Mouse (Mus musculus) hindbrain, embryonic 15.5 days (tissue): Measurements from ENCODE around the gene Ypel2. TPM values are rescaled to one million over a fixed set of nuclear protein-coding genes. Genes with fewer than 3 reads are reported as not detected.
A peak's percentile ranks its signal among the peaks of the same experiment; 100 is the strongest.

Source experiments
- ATAC-seq: fragments of 200-750 bp; cut with Nextera tagmentation; 2 replicates; pipeline ENCODE4 v1.8.0; 2017; ENCODE audit warnings: low read depth, moderate number of reproducible peaks, moderate TSS enrichment; ENCODE audit not compliant: low FRiP score
- H3K27ac ChIP-seq: fragments of 300-500 bp; sonication (generic); replicated peaks from 2 replicates; pipeline ENCODE4 v1.5.1; 2015; ENCODE audit warnings: mild to moderate bottlenecking, inconsistent platforms
- H3K27me3 ChIP-seq: fragments of 300-500 bp; sonication (generic); 2 replicates; pipeline ENCODE4 v1.6.1; 2015; ENCODE audit warnings: control low read depth, inconsistent platforms
- H3K36me3 ChIP-seq: fragments of 300-500 bp; sonication (generic); 2 replicates; pipeline ENCODE4 v1.6.1; 2015; ENCODE audit warnings: control low read depth, inconsistent platforms
- H3K4me1 ChIP-seq: fragments of 300-500 bp; sonication (generic); replicated peaks from 2 replicates; pipeline ENCODE4 v1.6.1; 2015; ENCODE audit warnings: control low read depth, inconsistent platforms
- H3K4me2 ChIP-seq: fragments of 300-500 bp; sonication (generic); 2 replicates; pipeline ENCODE4 v1.6.1; 2015; ENCODE audit warnings: moderate library complexity, mild to moderate bottlenecking, inconsistent platforms
- H3K4me3 ChIP-seq: fragments of 300-500 bp; sonication (generic); 2 replicates; pipeline ENCODE4 v1.5.1; 2015; ENCODE audit warnings: mild to moderate bottlenecking, inconsistent platforms
- H3K9ac ChIP-seq: fragments of 300-500 bp; sonication (generic); 2 replicates; pipeline ENCODE4 v1.6.1; 2015; ENCODE audit warnings: inconsistent platforms
- H3K9me3 ChIP-seq: fragments of 300-500 bp; sonication (generic); 2 replicates; pipeline ENCODE4 v1.6.1; 2016; ENCODE audit warnings: control low read depth, inconsistent platforms
- WGBS: fragments of 180-500 bp; shearing (Covaris S2); methylation state at CpG from one replicate; pipeline ENCODE4 v1.1.7; 2015; 5-methylcytosine and 5-hydroxymethylcytosine counted together
- polyA plus RNA-seq: library from polyadenylated mRNA; unstranded; fragments of >200 nt; fragmentation: Nextera tagmentation; extraction: Ambion mirVana; gene quantifications from 2 replicates; pipeline ENCODE4 v1.2.1, GENCODE M21; 2015

The Ypel2 gene
- polyA plus RNA-seq, 1 experiment from 2014 or later, result 4.2 TPM

DNA sequence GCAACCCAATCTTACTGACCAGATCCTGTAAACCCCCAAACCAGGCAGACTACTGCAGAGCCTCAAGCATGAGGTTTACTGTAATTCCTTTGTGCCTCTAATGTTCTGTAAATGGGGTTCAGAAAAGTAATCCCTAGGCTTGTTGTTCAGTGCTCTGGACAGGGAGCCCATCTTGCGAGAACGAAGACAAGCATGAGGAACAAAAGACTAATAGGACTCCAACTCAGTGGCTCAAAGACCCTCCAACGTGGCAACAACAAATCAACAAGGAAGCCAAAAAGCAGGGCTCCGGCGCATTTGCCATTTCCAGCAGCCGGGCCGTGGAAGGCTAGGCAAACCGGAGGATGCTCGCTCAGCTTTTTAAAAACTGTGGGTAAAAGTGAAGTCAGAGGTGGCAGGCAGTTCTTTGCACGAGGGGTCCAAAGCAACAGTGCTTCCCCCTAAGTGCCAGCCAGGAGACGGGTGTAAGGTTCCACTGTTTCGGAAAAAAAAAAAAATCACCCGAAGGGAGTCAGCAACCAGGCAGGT is 982 bp downstream of the Ypel2 start:
- H3K9me3 ChIP-seq, result no peaks in the 10 kb centered on the region
- H3K27ac ChIP-seq, result peak overlapping the region; percentile 85
- no peak for ATAC-seq
- peaks cover 56% of the 10 kb centered on the region for H3K4me1 ChIP-seq
- 2% methylated on average over 13 of the region's 13 CpGs for WGBS
- no peaks in the 10 kb centered on the region for H3K27me3 ChIP-seq
- peak overlapping the region; percentile 84 for H3K4me2 ChIP-seq
- peak overlapping the region; percentile 85 for H3K4me3 ChIP-seq
- peak overlapping the region; percentile 64 for H3K9ac ChIP-seq
- H3K36me3 ChIP-seq, result no peaks in the 10 kb centered on the region

DNA sequence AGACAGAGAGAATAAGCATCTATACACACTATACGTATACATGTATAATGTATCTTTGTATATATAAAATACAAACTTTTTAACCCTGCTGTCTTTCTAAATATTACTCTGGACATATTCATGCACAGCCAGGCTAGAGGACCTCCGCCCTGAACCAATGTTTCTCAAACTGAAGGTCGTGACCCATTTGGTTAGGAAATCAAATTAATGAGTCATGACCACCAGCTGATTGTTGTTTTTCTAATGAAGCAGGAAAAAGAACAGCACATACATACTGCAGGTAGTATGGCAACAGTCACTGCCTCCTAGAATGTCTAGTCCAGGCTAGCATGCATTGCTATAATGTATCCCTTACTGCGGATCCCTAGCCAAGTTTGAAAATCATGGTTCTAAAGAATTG is 2.3 kb downstream of the Ypel2 start:
- Histone ChIP-seq H3K9me3 (no peaks in the 10 kb centered on the region), H3K4me2 (peak overlapping the region; percentile 84; the same call in 1 of the 2 replicates), H3K27me3 (no peaks in the 10 kb centered on the region), H3K9ac (no peak overlapping the region), H3K27ac (no peak overlapping the region), H3K4me3 (peak overlapping the region; percentile 85; the same call in 1 of the 2 replicates), H3K4me1 (peaks cover 56% of the 10 kb centered on the region), H3K36me3 (no peaks in the 10 kb centered on the region)
- ATAC-seq, result no peak
- WGBS, result 80% methylated on average over 4 of the region's 4 CpGs

DNA sequence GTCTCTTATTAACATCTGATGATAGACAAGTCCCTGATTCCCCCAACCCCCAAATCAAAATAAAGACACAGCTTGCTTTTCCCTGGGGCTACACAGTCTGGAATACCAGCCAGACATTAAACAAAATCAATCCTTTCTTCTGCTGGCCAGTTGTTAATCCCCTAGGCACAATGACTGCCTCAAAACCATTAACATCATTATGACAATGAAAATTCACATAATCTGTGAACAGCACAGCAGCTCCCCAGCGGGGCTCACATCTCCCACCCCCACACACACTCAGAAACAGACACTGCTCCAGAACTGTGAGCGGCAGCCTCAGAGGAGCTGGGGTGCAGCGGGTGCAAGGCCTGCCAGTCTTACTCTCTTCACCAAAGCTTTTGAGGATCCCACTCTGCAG is 3.2 kb downstream of the Ypel2 start:
- no peaks in the 10 kb centered on the region for H3K36me3 ChIP-seq
- H3K9ac ChIP-seq, result no peak overlapping the region
- H3K4me2 ChIP-seq, result peak overlapping the region; percentile 12
- no peak overlapping the region for H3K27ac ChIP-seq
- H3K4me3 ChIP-seq, result no peak overlapping the region
- no peaks in the 10 kb centered on the region for H3K9me3 ChIP-seq
- 22% methylated on average over 3 of the region's 3 CpGs for WGBS
- no peak for ATAC-seq
- H3K4me1 ChIP-seq, result peaks cover 48% of the 10 kb centered on the region
- H3K27me3 ChIP-seq, result no peaks in the 10 kb centered on the region

DNA sequence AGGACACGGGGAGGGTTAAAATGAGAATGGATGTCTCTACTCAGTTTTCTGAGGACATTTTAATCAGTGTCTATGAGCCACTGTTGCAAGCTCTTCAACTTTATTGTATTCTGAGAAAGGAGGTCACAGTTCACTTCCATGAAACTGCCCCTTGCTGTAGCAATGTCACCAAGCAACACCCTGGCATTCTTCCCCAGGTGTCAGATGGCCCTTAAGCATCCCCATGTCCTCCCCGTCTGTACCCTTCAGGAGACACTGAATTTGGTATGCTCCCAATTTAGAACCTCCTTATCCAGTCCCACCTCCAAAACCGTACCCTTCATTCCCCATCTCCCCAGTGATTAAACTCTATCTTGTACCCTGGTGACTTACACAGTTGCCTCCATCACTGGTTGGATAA is 8.5 kb downstream of the Ypel2 start:
- 67% methylated on average over 3 of the region's 3 CpGs for WGBS
- no peaks in the 10 kb centered on the region for H3K27me3 ChIP-seq
- no peak overlapping the region for H3K9ac ChIP-seq
- H3K27ac ChIP-seq, result no peak overlapping the region
- H3K36me3 ChIP-seq, result no peaks in the 10 kb centered on the region
- no peak for ATAC-seq
- no peak overlapping the region for H3K4me2 ChIP-seq
- H3K9me3 ChIP-seq, result no peaks in the 10 kb centered on the region
- no peak overlapping the region for H3K4me3 ChIP-seq
- H3K4me1 ChIP-seq, result peaks cover 13% of the 10 kb centered on the region

DNA sequence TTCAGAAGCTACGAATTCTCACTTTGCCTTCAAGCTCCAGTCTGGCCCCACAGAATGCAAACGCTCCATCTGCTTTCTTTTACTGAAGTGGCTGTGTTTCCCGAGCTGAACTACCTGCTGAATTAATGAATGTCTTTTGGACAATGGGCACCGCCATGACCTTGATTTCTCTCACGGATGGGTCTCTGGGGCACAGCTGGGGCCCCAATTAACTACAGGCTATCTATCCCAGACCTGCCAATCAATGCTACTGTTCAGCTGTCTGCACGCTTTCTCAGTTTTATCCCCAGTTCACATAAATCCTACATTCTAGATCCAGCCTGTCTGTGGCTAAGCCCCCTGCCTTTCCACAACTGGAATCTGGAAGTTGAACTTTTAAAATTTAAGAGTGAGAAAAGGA is 10.5 kb downstream of the Ypel2 start:
- Histone ChIP-seq H3K27me3 (no peaks in the 10 kb centered on the region), H3K4me2 (no peak overlapping the region), H3K27ac (no peak overlapping the region), H3K4me1 (peaks cover 4% of the 10 kb centered on the region; the same call in 1 of the 2 replicates), H3K36me3 (no peaks in the 10 kb centered on the region), H3K9ac (no peak overlapping the region), H3K9me3 (no peaks in the 10 kb centered on the region), H3K4me3 (no peak overlapping the region)
- 24% methylated on average over 6 of the region's 6 CpGs for WGBS
- no peak for ATAC-seq

DNA sequence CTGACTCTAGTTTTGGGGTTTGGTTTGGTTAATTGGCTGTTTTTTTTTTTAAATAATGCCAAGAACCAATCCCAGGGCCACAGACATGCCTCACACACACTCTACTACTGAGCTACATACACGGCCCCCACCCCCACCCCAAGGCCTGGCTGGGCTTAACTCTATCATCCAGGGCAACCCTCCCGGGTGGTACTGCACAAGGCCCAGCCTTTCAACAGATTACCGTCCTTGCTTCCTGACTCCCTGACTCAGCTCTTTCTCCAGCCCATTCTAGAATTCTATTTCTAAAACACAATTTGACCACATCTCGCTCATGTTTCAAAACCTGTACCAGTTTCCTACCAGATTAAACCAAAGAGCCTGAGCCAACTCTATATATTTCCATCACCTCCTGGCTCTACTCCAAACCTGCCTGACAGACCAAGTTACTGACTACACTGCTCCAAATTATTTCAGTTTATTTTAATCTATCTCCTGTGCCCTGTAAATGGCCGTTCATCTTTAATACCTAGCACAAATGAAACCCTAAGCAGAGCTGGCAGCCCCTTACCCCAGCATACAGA is 12.2 kb downstream of the Ypel2 start:
- no peaks in the 10 kb centered on the region for H3K27me3 ChIP-seq
- H3K27ac ChIP-seq, result no peak overlapping the region
- WGBS, result 81% methylated on average over 5 of the region's 5 CpGs
- H3K9me3 ChIP-seq, result no peaks in the 10 kb centered on the region
- no peak for ATAC-seq
- H3K4me3 ChIP-seq, result no peak overlapping the region
- no peak overlapping the region for H3K9ac ChIP-seq
- no peaks in the 10 kb centered on the region for H3K4me1 ChIP-seq
- H3K4me2 ChIP-seq, result no peak overlapping the region
- H3K36me3 ChIP-seq, result no peaks in the 10 kb centered on the region

DNA sequence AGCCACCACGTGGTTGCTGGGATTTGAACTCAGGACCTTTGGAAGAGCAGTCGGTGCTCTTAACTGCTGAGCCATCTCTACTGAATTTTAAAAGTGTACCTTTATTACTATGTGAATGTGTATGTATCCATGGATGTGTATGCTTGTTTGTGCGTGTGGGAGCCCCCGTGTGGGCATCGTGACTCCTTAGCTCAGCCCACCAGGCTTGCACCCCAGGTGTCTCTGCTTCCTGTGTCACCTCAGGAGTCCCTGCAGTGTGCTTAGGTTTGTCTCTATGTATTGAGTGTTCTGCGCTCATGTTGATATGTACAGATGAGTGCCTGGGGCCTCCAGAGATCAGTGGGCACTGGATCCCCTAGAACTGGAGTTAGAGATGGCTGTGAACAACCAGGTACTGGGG is 13.0 kb downstream of the Ypel2 start:
- Histone ChIP-seq H3K4me2 (no peak overlapping the region), H3K4me3 (no peak overlapping the region), H3K27me3 (no peaks in the 10 kb centered on the region), H3K9me3 (no peaks in the 10 kb centered on the region), H3K27ac (no peak overlapping the region), H3K36me3 (no peaks in the 10 kb centered on the region), H3K9ac (no peak overlapping the region), H3K4me1 (no peaks in the 10 kb centered on the region)
- 92% methylated on average over 6 of the region's 6 CpGs for WGBS
- no peak for ATAC-seq

DNA sequence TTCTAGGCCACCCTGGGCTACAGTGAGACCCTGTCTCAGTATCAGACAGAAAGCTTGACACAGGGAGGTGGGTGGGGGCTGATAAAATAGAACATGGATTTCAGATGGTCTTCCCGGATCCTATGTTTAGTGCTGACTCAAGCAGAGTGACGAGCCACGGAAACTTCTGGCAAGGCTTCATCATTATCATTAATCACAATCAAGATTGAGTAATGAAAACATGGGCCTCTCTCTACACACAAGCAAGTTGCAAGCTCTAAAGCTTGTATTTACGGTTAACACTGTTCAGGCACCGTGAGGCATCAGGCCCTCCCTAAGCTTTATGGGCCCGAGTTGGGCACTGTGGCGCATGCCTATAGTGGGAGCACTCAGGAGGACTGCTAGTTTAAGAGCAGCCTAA is 13.7 kb downstream of the Ypel2 start:
- Histone ChIP-seq H3K4me2 (no peak overlapping the region), H3K4me3 (no peak overlapping the region), H3K27me3 (no peaks in the 10 kb centered on the region), H3K27ac (no peak overlapping the region), H3K36me3 (no peaks in the 10 kb centered on the region), H3K9me3 (no peaks in the 10 kb centered on the region), H3K9ac (no peak overlapping the region), H3K4me1 (no peaks in the 10 kb centered on the region)
- WGBS, result 83% methylated on average over 7 of the region's 7 CpGs
- ATAC-seq, result no peak

DNA sequence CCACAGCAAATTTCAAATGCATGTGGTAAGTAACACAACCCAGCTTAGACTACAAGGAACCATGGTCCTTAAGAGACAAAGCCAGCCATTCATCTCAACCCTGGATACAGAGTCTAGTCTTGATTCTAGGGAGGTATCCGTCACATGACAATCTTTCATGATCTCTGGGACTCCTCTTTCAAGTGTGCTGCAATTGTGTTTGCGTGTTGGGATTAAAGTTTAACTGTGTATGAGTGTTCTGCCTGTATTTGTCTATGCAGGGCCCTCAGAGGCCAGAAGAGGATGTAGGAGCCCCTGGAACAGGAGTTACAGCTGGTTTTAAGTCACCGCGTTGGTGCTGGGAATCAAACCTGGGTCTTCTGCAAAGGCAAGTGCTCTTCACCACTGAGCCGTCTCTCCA is 16.3 kb downstream of the Ypel2 start:
- no peak overlapping the region for H3K4me3 ChIP-seq
- no peaks in the 10 kb centered on the region for H3K9me3 ChIP-seq
- H3K9ac ChIP-seq, result no peak overlapping the region
- H3K27me3 ChIP-seq, result no peaks in the 10 kb centered on the region
- ATAC-seq, result no peak
- H3K27ac ChIP-seq, result no peak overlapping the region
- WGBS, result 94% methylated on average over 5 of the region's 5 CpGs
- no peaks in the 10 kb centered on the region for H3K36me3 ChIP-seq
- peaks cover 13% of the 10 kb centered on the region for H3K4me1 ChIP-seq
- no peak overlapping the region for H3K4me2 ChIP-seq

DNA sequence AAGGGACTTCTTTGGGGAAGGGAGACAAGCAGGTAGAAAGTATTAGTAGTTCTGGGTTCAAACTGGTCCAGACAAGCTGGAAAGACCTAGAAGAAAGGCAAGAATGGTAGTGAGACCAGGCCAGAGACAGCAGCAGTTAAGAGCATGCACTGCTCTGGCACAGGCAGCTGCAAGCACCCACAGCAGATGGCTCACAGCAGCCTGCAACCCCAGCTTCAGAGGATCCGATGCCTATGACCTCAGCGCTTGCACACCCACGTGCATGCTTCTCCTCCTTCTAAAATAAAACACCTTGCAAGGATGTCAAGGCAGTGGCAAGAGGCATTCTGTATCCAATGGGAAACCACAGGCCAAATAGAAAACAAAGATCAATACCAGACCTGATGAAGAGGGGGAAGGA is 19.1 kb downstream of the Ypel2 start:
- no peak overlapping the region for H3K4me2 ChIP-seq
- no peak for ATAC-seq
- 72% methylated on average over 3 of the region's 3 CpGs for WGBS
- no peaks in the 10 kb centered on the region for H3K9me3 ChIP-seq
- no peak overlapping the region for H3K4me3 ChIP-seq
- no peak overlapping the region for H3K27ac ChIP-seq
- no peaks in the 10 kb centered on the region for H3K36me3 ChIP-seq
- H3K4me1 ChIP-seq, result peaks cover 18% of the 10 kb centered on the region
- no peaks in the 10 kb centered on the region for H3K27me3 ChIP-seq
- no peak overlapping the region for H3K9ac ChIP-seq

DNA sequence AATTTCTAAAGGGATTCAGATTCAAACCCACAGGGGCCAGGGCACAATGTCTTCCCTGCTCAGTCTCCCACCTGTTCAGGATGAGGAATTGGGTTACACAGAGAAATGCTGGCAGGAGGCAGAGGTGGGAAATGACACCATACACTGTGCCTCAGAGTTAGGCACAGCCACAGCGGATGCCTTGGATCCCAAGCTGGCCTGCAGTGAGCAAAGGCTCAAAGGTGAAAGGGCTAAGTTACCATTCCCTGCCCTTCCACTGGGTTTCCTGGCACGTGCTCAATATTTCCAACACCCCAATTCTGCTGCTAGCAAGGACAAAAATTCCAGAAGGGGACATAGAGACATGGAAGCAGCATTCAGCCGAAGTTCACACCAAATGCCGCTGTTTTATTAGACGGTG is 20.3 kb downstream of the Ypel2 start:
- no peaks in the 10 kb centered on the region for H3K9me3 ChIP-seq
- H3K36me3 ChIP-seq, result no peaks in the 10 kb centered on the region
- H3K4me3 ChIP-seq, result no peak overlapping the region
- ATAC-seq, result no peak
- no peak overlapping the region for H3K9ac ChIP-seq
- no peak overlapping the region for H3K27ac ChIP-seq
- no peak overlapping the region for H3K4me2 ChIP-seq
- WGBS, result 68% methylated on average over 5 of the region's 5 CpGs
- H3K27me3 ChIP-seq, result no peaks in the 10 kb centered on the region
- peaks cover 29% of the 10 kb centered on the region for H3K4me1 ChIP-seq

DNA sequence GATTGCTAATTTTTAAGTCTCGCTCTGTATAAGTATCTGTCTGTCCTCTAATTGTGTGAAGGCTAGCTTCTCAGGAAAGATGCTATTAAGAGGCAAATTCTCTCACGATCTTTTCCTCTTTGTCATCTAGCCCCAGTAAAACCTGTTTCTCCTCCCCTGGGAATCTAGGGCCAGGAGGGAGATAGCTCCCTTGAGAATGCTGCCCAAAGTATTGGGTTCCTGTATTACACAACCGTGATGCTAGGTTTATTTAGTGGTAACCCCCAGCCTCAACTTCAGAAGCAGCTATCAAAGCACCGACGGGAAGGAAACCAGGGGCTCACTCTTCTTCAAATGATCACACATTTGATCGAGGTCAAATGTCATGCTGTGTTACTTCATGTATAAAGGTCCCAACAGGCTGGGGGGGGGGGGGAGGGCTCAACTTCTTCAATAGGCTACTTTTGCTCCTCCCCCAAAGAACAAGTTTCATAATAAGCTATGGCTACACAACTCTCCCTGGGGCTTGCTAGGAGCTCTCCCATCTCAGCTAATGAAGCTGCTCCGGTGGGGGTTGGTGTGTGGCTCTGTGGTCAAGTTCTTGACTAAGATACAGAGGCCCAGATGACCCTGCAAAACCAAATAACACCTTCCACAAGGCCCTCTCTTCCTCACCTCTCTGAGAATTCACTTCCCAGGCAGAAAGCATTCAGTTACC is 22.3 kb downstream of the Ypel2 start:
- ATAC-seq, result no peak
- 66% methylated on average over 7 of the region's 7 CpGs for WGBS

More for the DNA sequence above, 22.3 kb downstream of the Ypel2 start:
- Histone ChIP-seq H3K9me3 (no peaks in the 10 kb centered on the region), H3K4me3 (no peak overlapping the region), H3K36me3 (no peaks in the 10 kb centered on the region), H3K27ac (no peak overlapping the region), H3K27me3 (no peaks in the 10 kb centered on the region), H3K4me2 (no peak overlapping the region), H3K9ac (no peak overlapping the region), H3K4me1 (peaks cover 30% of the 10 kb centered on the region)
